Comparison of ENCODE assay signal across 10 mouse cellular contexts in genomic region chr1:56979531-56980395, GRCm38 (mm10). TPM values are rescaled to one million over a fixed set of nuclear protein-coding genes. Genes with fewer than 3 reads are reported as not detected.
DNase-seq lines count a peak whose midpoint lies in the region; ATAC-seq and TF ChIP-seq lines count a peak whose summit lies in the region.
"Had no signal": no experiment of that assay in that cellular context is flagged by ENCODE, and none has a peak within 500 bp of the region (broad histone marks: within the 10 kb centered on the region; RNA-seq: fewer than 3 reads in every experiment).

No protein-coding gene starts in this region.

- no peak overlapping the region for H3K9ac ChIP-seq in forebrain, embryonic 12.5 days
- H3K9ac ChIP-seq in embryonic facial prominence, embryonic 11.5 days (replicated peaks; ENCODE audit: low read length): peak overlapping the region; percentile 28; the same call in 1 of the 2 replicates
- H3K9ac ChIP-seq in liver, embryonic 11.5 days (ENCODE audit: low read depth, low read length): no peak overlapping the region
- H3K9ac ChIP-seq: kidney, embryonic 15.5 days; liver, embryonic 12.5 days had no signal

- H3K4me1 ChIP-seq in forebrain, embryonic 10.5 days: peaks cover 61% of the 10 kb centered on the region
- H3K4me1 ChIP-seq in forebrain, embryonic 12.5 days: peaks cover 29% of the 10 kb centered on the region
- peaks cover 3% of the 10 kb centered on the region for H3K4me1 ChIP-seq in embryonic facial prominence, embryonic 11.5 days (ENCODE audit: control insufficient read depth, insufficient read depth, low read length)
- no peaks in the 10 kb centered on the region for H3K4me1 ChIP-seq in liver, embryonic 11.5 days (replicated peaks; ENCODE audit: control insufficient read depth, insufficient read depth, low read length)
- H3K4me1 ChIP-seq: liver, embryonic 12.5 days had no signal

- no peaks in the 10 kb centered on the region for H3K9me3 ChIP-seq in forebrain, embryonic 10.5 days
- no peaks in the 10 kb centered on the region for H3K9me3 ChIP-seq in forebrain, embryonic 12.5 days
- H3K9me3 ChIP-seq in embryonic facial prominence, embryonic 11.5 days (replicated peaks; ENCODE audit: control insufficient read depth, low read length): no peaks in the 10 kb centered on the region
- no peaks in the 10 kb centered on the region for H3K9me3 ChIP-seq in liver, embryonic 11.5 days (ENCODE audit: control insufficient read depth, low read length)
- H3K9me3 ChIP-seq: kidney, embryonic 15.5 days; liver, embryonic 12.5 days had no signal

- H3K27me3 ChIP-seq in forebrain, embryonic 10.5 days (ENCODE audit: poor library complexity, severe bottlenecking): peaks cover 98% of the 10 kb centered on the region
- H3K27me3 ChIP-seq in forebrain, embryonic 12.5 days: peaks cover 91% of the 10 kb centered on the region
- peaks cover 58% of the 10 kb centered on the region for H3K27me3 ChIP-seq in embryonic facial prominence, embryonic 11.5 days (ENCODE audit: control insufficient read depth, insufficient read depth, low read length)
- H3K27me3 ChIP-seq in liver, embryonic 11.5 days (replicated peaks; ENCODE audit: control insufficient read depth, insufficient read depth, low read length): peaks cover 93% of the 10 kb centered on the region

- intact Hi-C loops in left cerebral cortex, adult 2 months (cut with DNase I): loop anchor here (2.0 to 10.0 kb wide), 3 partner anchors 225 to 855 kb away; no protein-coding TSS in a partner anchor
- intact Hi-C loops in left cerebral cortex, postnatal 14 days (cut with DNase I): loop anchor here (5.0 kb wide), 2 partner anchors 228 to 288 kb away; no protein-coding TSS in a partner anchor

- WGBS in forebrain, embryonic 10.5 days: 2% methylated on average over 7 of the region's 7 CpGs
- 2% methylated on average over 7 of the region's 7 CpGs for WGBS in forebrain, embryonic 12.5 days
- 2% methylated on average over 7 of the region's 7 CpGs for WGBS in embryonic facial prominence, embryonic 11.5 days
- 4% methylated on average over 7 of the region's 7 CpGs for WGBS in liver, embryonic 11.5 days

- peak; percentile 38 for DNase-seq in forebrain, embryonic 10.5 days (ENCODE audit: extremely low spot score, low spot score)
- no peak for DNase-seq in left cerebral cortex, adult 2 months (ENCODE audit: extremely low spot score in 1 of 2, low spot score in 2 of 2)
- DNase-seq in left cerebral cortex, postnatal 14 days (ENCODE audit: low spot score in 2 of 2): no peak
- no peak for DNase-seq in embryonic facial prominence, embryonic 11.5 days (ENCODE audit: low spot score)
- no peak for DNase-seq in adrenal gland, postnatal 36 days
- no peak for DNase-seq in liver, embryonic 11.5 days (ENCODE audit: low spot score)

- no peak overlapping the region for H3K27ac ChIP-seq in forebrain, embryonic 10.5 days
- no peak overlapping the region for H3K27ac ChIP-seq in forebrain, embryonic 12.5 days
- peak overlapping the region; percentile 99 for H3K27ac ChIP-seq in left cerebral cortex, adult 2 months
- H3K27ac ChIP-seq in embryonic facial prominence, embryonic 11.5 days (replicated peaks; ENCODE audit: low read depth, low read length): 0 out of 2 replicates have a peak overlapping the region, but pooled peaks have one; percentile 25
- no peak overlapping the region for H3K27ac ChIP-seq in liver, embryonic 11.5 days (ENCODE audit: low read depth, low read length)
- H3K27ac ChIP-seq: kidney, embryonic 15.5 days; liver, embryonic 12.5 days had no signal

- no peak for TF ChIP-seq CTCF in left cerebral cortex, adult 2 months (IDR thresholded peaks at IDR 0.05)

- H3K4me2 ChIP-seq in forebrain, embryonic 12.5 days: no peak overlapping the region
- H3K4me2 ChIP-seq in embryonic facial prominence, embryonic 11.5 days (ENCODE audit: low read depth, low read length): 0 out of 2 replicates have a peak overlapping the region, but pooled peaks have one; percentile 21
- no peak overlapping the region for H3K4me2 ChIP-seq in liver, embryonic 11.5 days

- H3K4me3 ChIP-seq in forebrain, embryonic 10.5 days: no peak overlapping the region
- no peak overlapping the region for H3K4me3 ChIP-seq in forebrain, embryonic 12.5 days (replicated peaks)
- peak overlapping the region; percentile 43 for H3K4me3 ChIP-seq in left cerebral cortex, adult 2 months
- peak overlapping the region; percentile 5; the same call in 1 of the 2 replicates for H3K4me3 ChIP-seq in embryonic facial prominence, embryonic 11.5 days (ENCODE audit: low read depth, low read length)
- H3K4me3 ChIP-seq in liver, embryonic 11.5 days (ENCODE audit: low read depth, low read length): no peak overlapping the region
- H3K4me3 ChIP-seq: liver, embryonic 12.5 days had no signal

- no peak for ATAC-seq in forebrain, embryonic 12.5 days (ENCODE audit: low FRiP score)
- no peak for ATAC-seq in embryonic facial prominence, embryonic 11.5 days (replicated peaks; ENCODE audit: insufficient number of reproducible peaks, low FRiP score, low TSS enrichment, low read depth)
- 0 out of 2 replicates have a peak, but pooled peaks have one; percentile 16 for ATAC-seq in megakaryocyte progenitor cell, adult 5-6 weeks (replicated peaks; ENCODE audit: poor library complexity)
- ATAC-seq in liver, embryonic 11.5 days (replicated peaks; ENCODE audit: low FRiP score): no peak
- ATAC-seq: liver, embryonic 12.5 days had no signal

- H3K36me3 ChIP-seq in forebrain, embryonic 10.5 days (replicated peaks): no peaks in the 10 kb centered on the region
- no peaks in the 10 kb centered on the region for H3K36me3 ChIP-seq in forebrain, embryonic 12.5 days (replicated peaks)
- no peaks in the 10 kb centered on the region for H3K36me3 ChIP-seq in embryonic facial prominence, embryonic 11.5 days (replicated peaks; ENCODE audit: control insufficient read depth, insufficient read depth, low read depth, low read length)
- no peaks in the 10 kb centered on the region for H3K36me3 ChIP-seq in liver, embryonic 11.5 days (ENCODE audit: control insufficient read depth, insufficient read depth, low read length)
- H3K36me3 ChIP-seq: kidney, embryonic 15.5 days; liver, embryonic 12.5 days had no signal

RNA-seq across cellular contexts. Expression of gene Satb2, which starts 1.3 kb away (rescaled TPM):
- polyA plus RNA-seq in forebrain, embryonic 10.5 days (2016; fragmentation: Nextera tagmentation; extraction: Ambion mirVana): 0.91 and 1.4 TPM in 2 replicates
- 2.5 and 2.6 TPM in 2 replicates for polyA plus RNA-seq in forebrain, embryonic 12.5 days (2016; fragmentation: Nextera tagmentation; extraction: Ambion mirVana)
- total RNA-seq in left cerebral cortex, adult 2 months (2021): 10 to 100 TPM; 80.2 to 91.0 TPM
- 100 to 1,000 TPM in 1 of 2 experiments, 10 to 100 TPM in 1; 99.7 to 109 TPM for total RNA-seq in left cerebral cortex, postnatal 14 days (2021)
- polyA plus RNA-seq in embryonic facial prominence, embryonic 11.5 days (2014; fragmentation: Nextera tagmentation; extraction: Ambion mirVana): 13.1 and 18.4 TPM in 2 replicates
- 0.89 and 1.9 TPM in 2 replicates for total RNA-seq in megakaryocyte progenitor cell, adult 5-6 weeks (2015)
- 0.62 and 0.64 TPM in 2 replicates for total RNA-seq in megakaryocyte progenitor cell, adult 5-6 weeks (2017)
- total RNA-seq in adrenal gland, postnatal 36 days (2021): 1 to 10 TPM; 2.6 to 3.7 TPM
- polyA plus RNA-seq in liver, embryonic 11.5 days (2014; fragmentation: Nextera tagmentation; extraction: Ambion mirVana): 0.27 and 0.57 TPM in 2 replicates

Comparison
In these comparisons a context has a peak if more than half of its experiments do, and no peak if none do; other contexts are left out.
1. H3K27ac ChIP-seq: peak in left cerebral cortex, adult 2 months (single experiment) and embryonic facial prominence, embryonic 11.5 days (single experiment); none in forebrain, embryonic 10.5 days (single experiment), forebrain, embryonic 12.5 days (single experiment) and liver, embryonic 11.5 days (single experiment).
2. H3K4me3 ChIP-seq: peak in left cerebral cortex, adult 2 months (single experiment) and embryonic facial prominence, embryonic 11.5 days (single experiment); none in forebrain, embryonic 10.5 days (single experiment), forebrain, embryonic 12.5 days (single experiment) and liver, embryonic 11.5 days (single experiment).
3. RNA of gene Satb2, which starts 1.3 kb away (total RNA-seq): 99.7 to 109 TPM in left cerebral cortex, postnatal 14 days and 80.2 to 91.0 TPM in left cerebral cortex, adult 2 months; 2.6 to 3.7 TPM in adrenal gland, postnatal 36 days and 0.62 to 1.9 TPM in megakaryocyte progenitor cell, adult 5-6 weeks; every median in the first group is over 10 times any median in the second.